Mouse (Mus musculus): ENCODE results near the gene Polr1d.
A peak's percentile ranks its signal among the peaks of the same experiment; 100 is the strongest.

Polr1d gene

GRCm38 (mm10) chr5:147076799-147077165, at the start of gene Polr1d:
Gene Polr1d (plus strand): TSS chr5:147077050.
- DNase-seq (ENCODE audit: low read depth, low spot score): peak; percentile 91

- DNase-seq (ENCODE audit: low read depth, low spot score): no peak
Observed at GRCm38 (mm10) chr5:147031281-147031680, 45.6 kb upstream of the Polr1d start.

GRCm38 (mm10) chr5:147033155-147033554, 43.7 kb upstream of the Polr1d start:
- DNase-seq (ENCODE audit: low read depth, low spot score): no peak

- no peak for DNase-seq (ENCODE audit: low read depth, low spot score)
Observed at GRCm38 (mm10) chr5:147034283-147034682, 42.6 kb upstream of the Polr1d start.

DNA sequence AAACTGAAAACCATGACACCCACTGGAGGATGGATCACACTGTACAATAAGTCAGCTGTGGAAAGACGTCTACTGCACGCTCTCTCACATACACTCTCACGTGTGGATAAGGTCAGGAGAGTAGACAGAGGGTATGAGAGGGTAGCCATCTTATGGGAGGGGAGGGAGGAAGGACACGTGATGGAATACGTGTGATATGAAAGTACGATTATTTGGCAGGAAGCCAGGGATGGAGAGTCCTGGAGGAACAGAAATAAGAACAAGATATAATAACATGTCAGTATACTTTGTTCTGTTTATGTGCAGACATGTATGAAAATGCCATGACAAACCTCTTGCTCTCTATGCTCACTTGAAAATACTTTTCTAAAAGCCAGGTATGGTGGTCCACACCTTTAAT, 41.5 kb upstream of the Polr1d start:
- DNase-seq (ENCODE audit: low read depth, low spot score): no peak

DNA sequence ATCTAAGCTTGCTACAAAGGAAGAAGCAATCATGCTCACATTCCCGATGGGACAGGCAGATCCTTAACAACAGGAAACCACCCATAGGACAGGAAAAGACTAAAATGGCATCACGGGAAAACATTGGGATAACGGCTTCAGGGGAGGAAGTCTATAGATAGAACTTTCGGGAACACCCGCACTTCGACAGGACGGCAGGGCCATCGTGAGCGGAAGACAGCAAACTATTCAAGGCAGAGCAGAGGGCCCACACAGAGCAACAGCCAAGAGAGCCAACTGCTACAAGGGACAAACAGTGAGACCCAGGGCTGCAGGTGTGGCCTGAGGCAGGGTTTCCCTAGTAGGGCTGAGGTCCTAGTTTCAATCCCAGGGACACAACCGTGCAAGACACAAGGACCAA, 40.8 kb upstream of the Polr1d start:
- DNase-seq (ENCODE audit: low read depth, low spot score): no peak

- no peak for DNase-seq (ENCODE audit: low read depth, low spot score)
Observed at GRCm38 (mm10) chr5:147036661-147037060, 40.2 kb upstream of the Polr1d start.

DNA sequence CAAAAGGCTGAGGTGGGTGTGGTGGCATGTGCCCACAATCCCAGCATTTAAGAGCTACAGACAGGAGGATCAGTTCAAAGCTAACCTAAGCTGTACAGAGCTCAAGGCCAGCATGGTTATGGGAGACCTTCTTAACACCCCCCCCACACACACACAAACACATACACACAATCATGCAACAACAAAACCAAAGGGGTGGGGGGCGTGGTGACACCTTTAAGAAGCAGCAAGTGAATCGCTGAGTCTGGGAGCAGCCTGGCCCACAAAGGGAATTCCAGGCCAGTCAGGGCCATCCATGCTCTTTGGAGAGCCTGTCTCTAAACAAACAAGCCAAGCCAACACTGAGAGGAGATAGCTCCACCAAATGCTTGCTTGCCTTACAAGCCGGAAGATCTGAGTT, 39.2 kb upstream of the Polr1d start:
- no peak for DNase-seq (ENCODE audit: low read depth, low spot score)

DNA sequence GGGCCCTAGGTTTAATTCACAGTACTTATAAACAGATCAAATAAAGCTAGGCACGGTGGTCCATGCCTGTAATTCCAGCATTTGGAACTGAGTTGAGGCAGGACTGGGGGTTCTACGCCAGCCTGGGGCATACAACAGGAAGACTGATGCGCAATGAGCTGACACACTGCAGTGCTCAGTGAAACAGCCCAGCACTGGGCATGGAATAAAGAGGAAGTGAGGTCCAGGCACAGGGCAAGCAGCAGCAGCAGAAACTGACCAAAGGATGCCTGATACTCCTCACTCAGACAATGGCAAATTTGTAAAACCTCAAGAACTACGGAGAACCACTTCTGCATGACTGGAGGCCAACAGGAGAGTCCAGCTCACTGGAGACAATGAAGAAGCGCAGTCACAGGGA, 37.5 kb upstream of the Polr1d start:
- no peak for DNase-seq (ENCODE audit: low read depth, low spot score)

GRCm38 (mm10) chr5:147041965-147042937, 34.6 kb upstream of the Polr1d start:
- DNase-seq (ENCODE audit: low read depth, low spot score): peak; percentile 34

- no peak for DNase-seq (ENCODE audit: low read depth, low spot score)
Observed at GRCm38 (mm10) chr5:147043240-147043844, 33.5 kb upstream of the Polr1d start.

DNA sequence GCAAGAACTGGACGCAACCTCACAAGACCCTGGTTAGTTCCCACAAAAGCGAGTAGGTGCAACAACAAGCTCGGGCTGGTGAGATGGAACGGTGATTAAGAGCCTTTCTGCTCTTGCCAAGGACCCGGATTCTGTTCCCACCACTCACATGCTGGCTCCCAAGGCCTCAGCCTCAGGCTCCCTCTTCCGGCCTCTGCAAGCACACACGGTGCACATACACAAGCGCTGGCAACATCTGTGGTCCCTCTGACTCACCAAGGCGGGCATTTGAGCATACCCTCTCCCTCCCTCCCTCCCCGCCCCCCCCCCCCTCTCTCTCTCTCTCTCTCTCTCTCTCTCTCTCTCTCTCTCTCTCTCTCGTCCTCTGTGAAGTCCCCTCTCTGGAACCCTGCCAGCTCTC, 31.5 kb upstream of the Polr1d start:
- peak; percentile 61 for DNase-seq (ENCODE audit: low read depth, low spot score)

DNA sequence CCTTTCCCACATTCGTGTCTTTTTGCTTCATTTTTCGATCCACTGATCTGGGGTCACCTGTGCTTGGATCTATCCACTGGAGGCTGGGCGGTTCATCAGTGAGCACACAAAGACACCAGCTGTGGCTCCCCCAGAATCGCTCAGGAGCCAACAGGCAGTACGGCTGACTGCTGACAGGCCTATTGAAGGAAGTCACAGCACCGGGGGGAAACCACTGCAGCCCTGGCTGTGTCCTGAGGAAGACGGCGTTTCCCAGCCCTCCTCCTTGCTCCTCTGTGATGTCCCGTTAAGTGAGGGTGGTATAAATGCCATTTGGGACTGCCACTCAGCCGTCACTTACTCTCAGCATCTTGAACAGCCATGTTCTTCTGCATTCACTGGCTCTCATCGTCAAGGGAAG, 30.9 kb upstream of the Polr1d start:
- no peak for DNase-seq (ENCODE audit: low read depth, low spot score)

DNA sequence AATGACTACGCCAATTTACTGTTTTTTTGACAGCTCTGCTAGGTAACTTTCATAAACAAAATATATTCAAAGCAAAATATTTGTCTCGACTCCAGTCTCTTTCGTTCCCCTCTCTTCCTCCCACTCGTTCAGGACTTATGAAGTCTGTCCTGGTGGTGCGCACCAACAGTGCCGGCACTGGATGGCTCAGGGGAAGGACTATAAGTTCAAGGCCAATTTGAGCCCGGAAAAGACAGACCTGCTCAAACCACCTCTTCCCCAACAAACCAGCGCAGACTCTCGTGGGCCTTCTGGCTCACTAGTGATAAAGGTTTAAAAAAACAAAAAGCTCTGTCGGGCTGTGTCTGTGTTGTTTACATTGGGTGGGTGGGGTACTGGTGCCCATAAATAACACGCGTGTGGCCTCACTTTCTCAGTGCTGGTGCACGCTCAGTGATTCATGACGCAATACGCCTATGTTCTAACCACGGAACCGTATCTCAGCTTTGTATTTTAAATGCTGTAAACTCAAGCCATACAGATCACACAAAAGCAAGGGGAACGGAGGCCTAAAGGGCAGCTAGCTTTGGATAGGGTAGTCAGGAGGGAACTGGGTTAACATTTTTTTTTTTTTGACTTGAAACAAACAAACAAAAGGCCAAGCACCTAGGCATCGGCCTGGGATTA, 27.2 kb upstream of the Polr1d start:
- DNase-seq (ENCODE audit: low read depth, low spot score): no peak

- DNase-seq (ENCODE audit: low read depth, low spot score): no peak
Observed at GRCm38 (mm10) chr5:147050816-147051499, 25.9 kb upstream of the Polr1d start.

- DNase-seq (ENCODE audit: low read depth, low spot score): peak; percentile 45
Observed at GRCm38 (mm10) chr5:147051500-147052308, 25.1 kb upstream of the Polr1d start.

- no peak for DNase-seq (ENCODE audit: low read depth, low spot score)
Observed at GRCm38 (mm10) chr5:147052309-147052558, 24.6 kb upstream of the Polr1d start.

- DNase-seq (ENCODE audit: low read depth, low spot score): no peak
Observed at GRCm38 (mm10) chr5:147053071-147053470, 23.8 kb upstream of the Polr1d start.

DNA sequence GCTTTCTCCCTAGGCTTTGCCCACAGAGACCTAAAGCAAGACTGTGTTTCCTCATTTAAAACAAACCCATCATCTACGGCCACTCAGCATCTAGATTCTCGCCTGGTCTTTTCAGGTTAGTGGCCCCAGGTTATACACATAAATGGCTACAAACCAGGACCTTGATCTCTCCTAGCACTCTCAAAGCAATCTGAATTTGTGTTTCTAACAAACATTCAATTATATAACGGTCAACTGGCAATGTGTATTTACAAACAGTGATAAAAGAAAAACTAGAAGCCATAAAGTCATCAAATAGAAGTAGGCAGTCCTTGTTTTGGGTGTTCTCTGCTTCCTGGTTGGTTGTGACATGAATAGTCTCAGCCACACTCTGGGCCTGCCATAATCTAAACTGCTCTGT, 23.4 kb upstream of the Polr1d start:
- DNase-seq (ENCODE audit: low read depth, low spot score): no peak

DNA sequence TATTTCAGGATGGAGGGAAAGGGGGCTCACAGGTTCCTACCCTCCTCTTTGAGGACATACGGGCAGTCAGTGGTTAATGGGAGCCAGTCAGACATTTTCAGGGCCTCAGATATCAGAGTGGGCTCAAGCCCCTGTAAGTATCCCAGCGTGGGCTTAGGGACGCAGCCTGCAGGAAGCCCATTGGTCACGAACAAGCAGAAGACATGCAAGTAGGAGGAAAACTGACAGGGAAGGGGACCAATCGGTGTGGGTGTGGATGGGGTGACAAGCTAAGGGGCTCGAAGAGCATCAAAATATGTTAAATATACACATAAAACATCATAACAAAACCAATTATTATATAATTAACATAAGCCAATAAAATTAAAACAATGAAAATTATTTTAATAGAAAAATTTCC, 22.5 kb upstream of the Polr1d start:
- no peak for DNase-seq (ENCODE audit: low read depth, low spot score)

DNA sequence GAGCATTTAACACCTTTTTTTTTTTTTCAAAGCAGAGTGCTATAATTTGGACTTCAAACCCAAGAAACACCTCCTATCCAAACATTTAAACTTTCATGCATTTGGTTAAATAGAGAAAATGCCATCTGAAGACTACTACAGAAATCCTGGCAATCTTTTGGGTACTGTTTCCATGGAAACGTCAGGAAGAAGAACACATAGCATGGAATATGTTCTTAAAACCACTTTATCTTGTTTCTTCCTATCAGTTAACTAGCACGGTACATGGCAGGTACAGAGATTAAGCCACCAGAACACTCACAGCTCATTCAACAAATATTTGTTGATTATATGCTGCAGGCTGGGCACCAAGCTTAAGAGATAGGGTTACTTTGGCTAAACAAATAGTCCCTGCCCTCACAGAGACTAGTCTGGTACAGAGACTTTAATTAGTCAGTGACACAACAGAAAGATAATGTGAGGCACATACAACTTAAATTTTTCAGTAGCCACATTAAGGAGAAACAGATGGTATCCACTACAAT, 22.0 kb upstream of the Polr1d start:
- no peak for DNase-seq (ENCODE audit: low read depth, low spot score)

Measured in R1 (cell line).